Comparison of ENCODE assay signal across 28 mouse cellular contexts in genomic region chr5:67673008-67673407, GRCm38 (mm10).
DNase-seq lines count a peak whose midpoint lies in the region; ATAC-seq and TF ChIP-seq lines count a peak whose summit lies in the region.
"Had no signal": no experiment of that assay in that cellular context is flagged by ENCODE, and none has a peak within 500 bp of the region (broad histone marks: within the 10 kb centered on the region; RNA-seq: fewer than 3 reads in every experiment).

No protein-coding gene starts in this region.

- H3K4me1 ChIP-seq in heart, embryonic 10.5 days = no peaks in the 10 kb centered on the region
- no peaks in the 10 kb centered on the region for H3K4me1 ChIP-seq in embryonic facial prominence, embryonic 11.5 days (ENCODE audit: control insufficient read depth, insufficient read depth, low read length)
- H3K4me1 ChIP-seq in embryonic facial prominence, embryonic 14.5 days (ENCODE audit: control insufficient read depth, insufficient read depth, low read length) = peaks cover 5% of the 10 kb centered on the region; the same call in 1 of the 2 replicates
- H3K4me1 ChIP-seq in limb, embryonic 14.5 days (ENCODE audit: control insufficient read depth, insufficient read depth, low read length) = peaks cover 3% of the 10 kb centered on the region; the same call in 1 of the 2 replicates
- H3K4me1 ChIP-seq in forebrain, embryonic 13.5 days = no peaks in the 10 kb centered on the region
- H3K4me1 ChIP-seq: embryonic facial prominence, embryonic 15.5 days; forebrain, embryonic 12.5 days; heart, embryonic 12.5 days; hindbrain, embryonic 10.5 days had no signal

- no peaks in the 10 kb centered on the region for H3K9me3 ChIP-seq in heart, embryonic 10.5 days
- H3K9me3 ChIP-seq in embryonic facial prominence, embryonic 11.5 days (replicated peaks; ENCODE audit: control insufficient read depth, low read length) = no peaks in the 10 kb centered on the region
- no peaks in the 10 kb centered on the region for H3K9me3 ChIP-seq in embryonic facial prominence, embryonic 14.5 days (ENCODE audit: control insufficient read depth, low read length)
- no peaks in the 10 kb centered on the region for H3K9me3 ChIP-seq in limb, embryonic 14.5 days (ENCODE audit: control insufficient read depth, low read length)
- no peaks in the 10 kb centered on the region for H3K9me3 ChIP-seq in forebrain, embryonic 13.5 days (replicated peaks)
- H3K9me3 ChIP-seq: embryonic facial prominence, embryonic 15.5 days; forebrain, embryonic 12.5 days; heart, embryonic 12.5 days; heart, embryonic 15.5 days; hindbrain, embryonic 10.5 days had no signal

- TF ChIP-seq POLR2A in limb, embryonic 14.5 days (IDR thresholded peaks at IDR 0.05; ENCODE audit: borderline replicate concordance, extremely low read depth, insufficient read depth, insufficient read length) = no peak

- DNase-seq in heart, embryonic 10.5 days (ENCODE audit: low spot score) = peak; percentile 30
- DNase-seq in heart, adult 11 months = no peak
- peak; percentile 80 for DNase-seq in embryonic facial prominence, embryonic 11.5 days (ENCODE audit: low spot score)
- peak; percentile 89 for DNase-seq in embryonic facial prominence, embryonic 14.5 days (ENCODE audit: low spot score)
- peak; percentile 48 for DNase-seq in limb, embryonic 14.5 days (ENCODE audit: low spot score)
- no peak for DNase-seq in kidney, postnatal 4 days
- no peak for DNase-seq in spleen, postnatal 10 days (ENCODE audit: low spot score in 2 of 2)
- DNase-seq: adrenal gland, adult 2 months; adrenal gland, postnatal 14 days; cerebellum, adult 11 months; cerebellum, adult 2 months; cerebellum, adult 9-11 months; cerebellum, postnatal 25 days; gastrocnemius, postnatal 25 days; heart, postnatal 10 days; heart, postnatal 36 days had no signal

- H3K27ac ChIP-seq in heart, embryonic 10.5 days = no peak overlapping the region
- H3K27ac ChIP-seq in embryonic facial prominence, embryonic 11.5 days (replicated peaks; ENCODE audit: low read depth, low read length) = no peak overlapping the region; the same call in 1 of the 2 replicates
- H3K27ac ChIP-seq in embryonic facial prominence, embryonic 14.5 days (replicated peaks; ENCODE audit: low read depth, low read length) = peak overlapping the region; percentile 25; the same call in 1 of the 2 replicates
- no peak overlapping the region for H3K27ac ChIP-seq in limb, embryonic 14.5 days (replicated peaks; ENCODE audit: low read depth, low read length)
- no peak overlapping the region for H3K27ac ChIP-seq in forebrain, embryonic 13.5 days
- H3K27ac ChIP-seq: embryonic facial prominence, embryonic 15.5 days; forebrain, embryonic 12.5 days; heart, embryonic 15.5 days; hindbrain, embryonic 10.5 days; hindbrain, embryonic 14.5 days; hindbrain, postnatal 0 days had no signal

- no peak overlapping the region for H3K9ac ChIP-seq in embryonic facial prominence, embryonic 11.5 days (replicated peaks; ENCODE audit: low read length)
- H3K9ac ChIP-seq in embryonic facial prominence, embryonic 14.5 days (ENCODE audit: low read depth, low read length) = no peak overlapping the region
- H3K9ac ChIP-seq in limb, embryonic 14.5 days (ENCODE audit: low read depth, low read length, severe bottlenecking) = no peak overlapping the region
- no peak overlapping the region for H3K9ac ChIP-seq in forebrain, embryonic 13.5 days
- H3K9ac ChIP-seq: embryonic facial prominence, embryonic 15.5 days; forebrain, embryonic 12.5 days; heart, embryonic 12.5 days; heart, embryonic 15.5 days; hindbrain, embryonic 14.5 days had no signal

- no peaks in the 10 kb centered on the region for H3K36me3 ChIP-seq in heart, embryonic 10.5 days
- H3K36me3 ChIP-seq in embryonic facial prominence, embryonic 11.5 days (replicated peaks; ENCODE audit: control insufficient read depth, insufficient read depth, low read depth, low read length) = no peaks in the 10 kb centered on the region
- H3K36me3 ChIP-seq in embryonic facial prominence, embryonic 14.5 days (ENCODE audit: control insufficient read depth, insufficient read depth, low read length) = no peaks in the 10 kb centered on the region
- no peaks in the 10 kb centered on the region for H3K36me3 ChIP-seq in limb, embryonic 14.5 days (ENCODE audit: control insufficient read depth, insufficient read depth, low read length)
- H3K36me3 ChIP-seq in forebrain, embryonic 13.5 days (ENCODE audit: poor library complexity, severe bottlenecking) = peaks cover 25% of the 10 kb centered on the region
- H3K36me3 ChIP-seq: embryonic facial prominence, embryonic 15.5 days; heart, embryonic 15.5 days had no signal

- no peak overlapping the region for H3K4me2 ChIP-seq in embryonic facial prominence, embryonic 11.5 days (ENCODE audit: low read depth, low read length)
- H3K4me2 ChIP-seq in embryonic facial prominence, embryonic 14.5 days (ENCODE audit: low read depth, low read length) = no peak overlapping the region
- H3K4me2 ChIP-seq in limb, embryonic 14.5 days (replicated peaks; ENCODE audit: low read depth, low read length, severe bottlenecking) = no peak overlapping the region
- H3K4me2 ChIP-seq in forebrain, embryonic 13.5 days = no peak overlapping the region
- H3K4me2 ChIP-seq: embryonic facial prominence, embryonic 15.5 days; forebrain, embryonic 12.5 days; heart, embryonic 12.5 days; heart, embryonic 15.5 days; hindbrain, embryonic 14.5 days had no signal

- WGBS in heart, embryonic 10.5 days = 79% methylated on average over 4 of the region's 4 CpGs
- 42% methylated on average over 4 of the region's 4 CpGs for WGBS in embryonic facial prominence, embryonic 11.5 days
- 33% methylated on average over 4 of the region's 4 CpGs for WGBS in embryonic facial prominence, embryonic 14.5 days
- WGBS in limb, embryonic 14.5 days = 19% methylated on average over 4 of the region's 4 CpGs
- 90% methylated on average over 4 of the region's 4 CpGs for WGBS in forebrain, embryonic 13.5 days

- peak; percentile 75 for ATAC-seq in embryonic facial prominence, embryonic 11.5 days (replicated peaks; ENCODE audit: insufficient number of reproducible peaks, low FRiP score, low TSS enrichment, low read depth)
- peak; percentile 60; the same call in 1 of the 2 replicates for ATAC-seq in embryonic facial prominence, embryonic 14.5 days (ENCODE audit: low read depth)
- peak; percentile 67; the same call in 1 of the 2 replicates for ATAC-seq in limb, embryonic 14.5 days (ENCODE audit: low FRiP score, low read depth)
- no peak for ATAC-seq in forebrain, embryonic 13.5 days
- ATAC-seq: CD4-positive, CD25-positive, alpha-beta regulatory T cell, adult 4 months; forebrain, embryonic 16.5 days; hindbrain, postnatal 0 days; inflammation-experienced regulatory T-cells, adult 6 months; intestine, embryonic 16.5 days had no signal

- H3K4me3 ChIP-seq in heart, embryonic 10.5 days = no peak overlapping the region
- no peak overlapping the region for H3K4me3 ChIP-seq in embryonic facial prominence, embryonic 11.5 days (ENCODE audit: low read depth, low read length)
- H3K4me3 ChIP-seq in embryonic facial prominence, embryonic 14.5 days (ENCODE audit: low read depth, low read length) = no peak overlapping the region
- no peak overlapping the region for H3K4me3 ChIP-seq in limb, embryonic 14.5 days (replicated peaks; ENCODE audit: low read length)
- H3K4me3 ChIP-seq in forebrain, embryonic 13.5 days = no peak overlapping the region
- H3K4me3 ChIP-seq: embryonic facial prominence, embryonic 15.5 days; forebrain, embryonic 12.5 days; heart, embryonic 12.5 days; heart, embryonic 15.5 days; hindbrain, embryonic 10.5 days had no signal

- no peaks in the 10 kb centered on the region for H3K27me3 ChIP-seq in heart, embryonic 10.5 days (ENCODE audit: insufficient read depth, poor library complexity, severe bottlenecking)
- no peaks in the 10 kb centered on the region for H3K27me3 ChIP-seq in embryonic facial prominence, embryonic 11.5 days (ENCODE audit: control insufficient read depth, insufficient read depth, low read length)
- no peaks in the 10 kb centered on the region for H3K27me3 ChIP-seq in embryonic facial prominence, embryonic 14.5 days (replicated peaks; ENCODE audit: control insufficient read depth, insufficient read depth, low read length)
- no peaks in the 10 kb centered on the region for H3K27me3 ChIP-seq in limb, embryonic 14.5 days (ENCODE audit: control insufficient read depth, insufficient read depth, low read length)
- H3K27me3 ChIP-seq in forebrain, embryonic 13.5 days = no peaks in the 10 kb centered on the region
- H3K27me3 ChIP-seq: embryonic facial prominence, embryonic 15.5 days; forebrain, embryonic 12.5 days; heart, embryonic 12.5 days; heart, embryonic 15.5 days had no signal

Comparison
In these comparisons a context has a peak if more than half of its experiments do, and no peak if none do; other contexts are left out.
1. DNase-seq: peak in heart, embryonic 10.5 days (single experiment), embryonic facial prominence, embryonic 11.5 days (single experiment), embryonic facial prominence, embryonic 14.5 days (single experiment) and limb, embryonic 14.5 days (single experiment); none in heart, adult 11 months (single experiment), kidney, postnatal 4 days (0 of 2) and spleen, postnatal 10 days (0 of 2).